Comparison of ENCODE assay signal across 8 mouse cellular contexts in genomic region chr3:119782946-119783701, GRCm38 (mm10). TPM values are rescaled to one million over a fixed set of nuclear protein-coding genes. Genes with fewer than 3 reads are reported as not detected.
DNase-seq lines count a peak whose midpoint lies in the region; ATAC-seq and TF ChIP-seq lines count a peak whose summit lies in the region.

No protein-coding gene starts in this region.

- peak overlapping the region; percentile 65 for H3K4me2 ChIP-seq in forebrain, embryonic 12.5 days
- H3K4me2 ChIP-seq in heart, postnatal 0 days (ENCODE audit: low read depth, low read length), result peak overlapping the region; percentile 70
- peak overlapping the region; percentile 78 for H3K4me2 ChIP-seq in liver, embryonic 15.5 days
- peak overlapping the region; percentile 62 for H3K4me2 ChIP-seq in neural tube, embryonic 11.5 days (ENCODE audit: low read depth)
- peak overlapping the region; percentile 76 for H3K4me2 ChIP-seq in stomach, embryonic 16.5 days (ENCODE audit: low read depth, low read length)

- H3K9ac ChIP-seq in forebrain, embryonic 12.5 days, result peak overlapping the region; percentile 99
- H3K9ac ChIP-seq in heart, postnatal 0 days (replicated peaks; ENCODE audit: low read depth, low read length), result peak overlapping the region; percentile 97
- peak overlapping the region; percentile 92 for H3K9ac ChIP-seq in liver, embryonic 15.5 days
- H3K9ac ChIP-seq in neural tube, embryonic 11.5 days (ENCODE audit: low read length), result peak overlapping the region; percentile 100
- peak overlapping the region; percentile 97 for H3K9ac ChIP-seq in stomach, embryonic 16.5 days (ENCODE audit: low read length)

- H3K9me3 ChIP-seq in E14TG2a.4 (ENCODE audit: low read length), result no peaks in the 10 kb centered on the region
- H3K9me3 ChIP-seq in forebrain, embryonic 12.5 days, result no peaks in the 10 kb centered on the region
- no peaks in the 10 kb centered on the region for H3K9me3 ChIP-seq in heart, postnatal 0 days (replicated peaks; ENCODE audit: control insufficient read depth, low read length)
- no peaks in the 10 kb centered on the region for H3K9me3 ChIP-seq in liver, embryonic 15.5 days (replicated peaks)
- H3K9me3 ChIP-seq in neural tube, embryonic 11.5 days (ENCODE audit: control insufficient read depth, low read length), result no peaks in the 10 kb centered on the region
- no peaks in the 10 kb centered on the region for H3K9me3 ChIP-seq in stomach, embryonic 16.5 days (replicated peaks; ENCODE audit: control insufficient read depth, low read length)

- TF ChIP-seq EP300 in heart, postnatal 0 days (IDR thresholded peaks at IDR 0.05; ENCODE audit: low read depth), result no peak; the same call in 1 of the 2 replicates

- peak; percentile 93 for ATAC-seq in forebrain, embryonic 12.5 days (ENCODE audit: low FRiP score)
- peak; percentile 94 for ATAC-seq in heart, postnatal 0 days (ENCODE audit: insufficient read depth, low read depth)
- ATAC-seq in liver, embryonic 15.5 days (ENCODE audit: insufficient read depth), result peak; percentile 87
- ATAC-seq in neural tube, embryonic 11.5 days (ENCODE audit: insufficient read depth, low FRiP score, low TSS enrichment), result peak; percentile 88
- peak; percentile 94 for ATAC-seq in stomach, embryonic 16.5 days (ENCODE audit: insufficient read depth, low FRiP score)

- WGBS in forebrain, embryonic 12.5 days, result under 1% methylated on average over 62 of the region's 89 CpGs
- under 1% methylated on average over 69 of the region's 89 CpGs for WGBS in heart, postnatal 0 days
- under 1% methylated on average over 82 of the region's 89 CpGs for WGBS in liver, embryonic 15.5 days (ENCODE audit: insufficient replicate concordance)
- under 1% methylated on average over 71 of the region's 89 CpGs for WGBS in neural tube, embryonic 11.5 days
- WGBS in stomach, embryonic 16.5 days, result under 1% methylated on average over 68 of the region's 89 CpGs

- H3K4me1 ChIP-seq in E14TG2a.4 (replicated peaks; ENCODE audit: low read depth, low read length), result peaks cover 37% of the 10 kb centered on the region
- H3K4me1 ChIP-seq in forebrain, embryonic 12.5 days, result peaks cover 23% of the 10 kb centered on the region
- H3K4me1 ChIP-seq in heart, postnatal 0 days (ENCODE audit: control insufficient read depth, insufficient read depth), result peaks cover 11% of the 10 kb centered on the region
- peaks cover 21% of the 10 kb centered on the region for H3K4me1 ChIP-seq in liver, embryonic 15.5 days (replicated peaks)
- H3K4me1 ChIP-seq in neural tube, embryonic 11.5 days (ENCODE audit: control insufficient read depth, insufficient read depth, low read length), result peaks cover 11% of the 10 kb centered on the region
- peaks cover 4% of the 10 kb centered on the region for H3K4me1 ChIP-seq in stomach, embryonic 16.5 days (ENCODE audit: control insufficient read depth, insufficient read depth, low read length)

- H3K27me3 ChIP-seq in E14TG2a.4 (ENCODE audit: insufficient read depth, low read length), result no peaks in the 10 kb centered on the region
- no peaks in the 10 kb centered on the region for H3K27me3 ChIP-seq in forebrain, embryonic 12.5 days
- H3K27me3 ChIP-seq in heart, postnatal 0 days (ENCODE audit: control insufficient read depth, insufficient read depth, low read length), result no peaks in the 10 kb centered on the region
- no peaks in the 10 kb centered on the region for H3K27me3 ChIP-seq in liver, embryonic 15.5 days
- H3K27me3 ChIP-seq in neural tube, embryonic 11.5 days (ENCODE audit: control insufficient read depth, insufficient read depth, low read length), result no peaks in the 10 kb centered on the region
- H3K27me3 ChIP-seq in stomach, embryonic 16.5 days (ENCODE audit: control insufficient read depth, insufficient read depth, low read length), result no peaks in the 10 kb centered on the region

- peak overlapping the region; percentile 99 for H3K27ac ChIP-seq in forebrain, embryonic 12.5 days
- H3K27ac ChIP-seq in heart, postnatal 0 days (ENCODE audit: low read depth), result peak overlapping the region; percentile 95
- peak overlapping the region; percentile 81 for H3K27ac ChIP-seq in liver, embryonic 15.5 days (replicated peaks)
- peak overlapping the region; percentile 99 for H3K27ac ChIP-seq in neural tube, embryonic 11.5 days (ENCODE audit: low read depth, low read length)
- H3K27ac ChIP-seq in stomach, embryonic 16.5 days (ENCODE audit: low read length), result peak overlapping the region; percentile 96

- DNase-seq in c-Kit-positive CD71-positive TER-119-positive erythroid progenitor cells, embryonic 14.5 days (ENCODE audit: low spot score), result peak; percentile 66
- DNase-seq in heart, postnatal 0 days (ENCODE audit: low spot score), result peak; percentile 81
- DNase-seq in kidney, postnatal 36 days, result peak; percentile 87 to 95
- peak; percentile 92 for DNase-seq in neural tube, embryonic 11.5 days (ENCODE audit: low spot score)

- H3K4me3 ChIP-seq in E14TG2a.4 (replicated peaks; ENCODE audit: low read length), result peak overlapping the region; percentile 86
- peak overlapping the region; percentile 96 for H3K4me3 ChIP-seq in forebrain, embryonic 12.5 days (replicated peaks)
- H3K4me3 ChIP-seq in heart, postnatal 0 days (ENCODE audit: low read depth, low read length), result peak overlapping the region; percentile 96
- H3K4me3 ChIP-seq in liver, embryonic 15.5 days (replicated peaks), result peak overlapping the region; percentile 90
- H3K4me3 ChIP-seq in neural tube, embryonic 11.5 days (ENCODE audit: low read depth, low read length), result peak overlapping the region; percentile 98
- H3K4me3 ChIP-seq in stomach, embryonic 16.5 days (replicated peaks; ENCODE audit: low read length), result peak overlapping the region; percentile 60

- H3K36me3 ChIP-seq in E14TG2a.4 (ENCODE audit: insufficient read depth, low read length), result peaks cover 3% of the 10 kb centered on the region
- peaks cover 11% of the 10 kb centered on the region; the same call in 1 of the 2 replicates for H3K36me3 ChIP-seq in forebrain, embryonic 12.5 days (replicated peaks)
- H3K36me3 ChIP-seq in heart, postnatal 0 days (replicated peaks; ENCODE audit: control insufficient read depth, insufficient read depth, low read length), result no peaks in the 10 kb centered on the region
- H3K36me3 ChIP-seq in liver, embryonic 15.5 days (replicated peaks), result no peaks in the 10 kb centered on the region
- no peaks in the 10 kb centered on the region for H3K36me3 ChIP-seq in neural tube, embryonic 11.5 days (ENCODE audit: control insufficient read depth, insufficient read depth, low read length)
- H3K36me3 ChIP-seq in stomach, embryonic 16.5 days (ENCODE audit: control insufficient read depth, insufficient read depth, low read length), result no peaks in the 10 kb centered on the region

- TF ChIP-seq CTCF in E14TG2a.4 (conservative IDR thresholded peaks at IDR 0.05; ENCODE audit: low read length), result no peak
- TF ChIP-seq CTCF in heart, postnatal 0 days (IDR thresholded peaks at IDR 0.05; ENCODE audit: low read depth), result no peak

RNA-seq across cellular contexts. Expression of gene Ptbp2, which starts 1.1 kb away (rescaled TPM):
- 390 and 408 TPM in 2 replicates for polyA plus RNA-seq in forebrain, embryonic 12.5 days (2016; fragmentation: Nextera tagmentation; extraction: Ambion mirVana)
- total RNA-seq in heart, postnatal 0 days (2014; rRNA removed; ENCODE audit: low replicate concordance), result 47.6 and 77.8 TPM in 2 replicates
- 27.1 and 33.8 TPM in 2 replicates for polyA plus RNA-seq in heart, postnatal 0 days (2015; fragmentation: Nextera tagmentation; extraction: Ambion mirVana)
- 5.8 and 7.1 TPM in 2 replicates for polyA plus RNA-seq in liver, embryonic 15.5 days (2015; fragmentation: Nextera tagmentation; extraction: Ambion mirVana)
- 325 and 327 TPM in 2 replicates for polyA plus RNA-seq in neural tube, embryonic 11.5 days (2014; fragmentation: Nextera tagmentation; extraction: Ambion mirVana)
- polyA plus RNA-seq in stomach, embryonic 16.5 days (2015; fragmentation: Nextera tagmentation; extraction: Ambion mirVana), result 45.4 and 49.3 TPM in 2 replicates

Comparison
In these comparisons a context has a peak if more than half of its experiments do, and no peak if none do; other contexts are left out.
1. Peak in every context shown above with its lines: DNase-seq, ATAC-seq, H3K4me3 ChIP-seq and H3K27ac ChIP-seq.